Comparison of ENCODE assay signal across 7 mouse cellular contexts in genomic region chr6:121246037-121246361, GRCm38 (mm10). TPM values are rescaled to one million over a fixed set of nuclear protein-coding genes. Genes with fewer than 3 reads are reported as not detected.
A peak's percentile ranks its signal among the peaks of the same experiment; 100 is the strongest.
DNase-seq lines count a peak whose midpoint lies in the region; ATAC-seq and TF ChIP-seq lines count a peak whose summit lies in the region.

No protein-coding gene starts in this region.

- no peak for ATAC-seq in megakaryocyte, adult 5-6 weeks (ENCODE audit: poor library complexity, severe bottlenecking)
- ATAC-seq in erythroid progenitor cell, adult 5-6 weeks (replicated peaks; ENCODE audit: low FRiP score, poor library complexity, severe bottlenecking) = peak; percentile 7; the same call in 1 of the 2 replicates
- peak; percentile 21; the same call in 1 of the 2 replicates for ATAC-seq in limb, embryonic 14.5 days (ENCODE audit: low FRiP score, low read depth)
- peak; percentile 12; the same call in 1 of the 2 replicates for ATAC-seq in stomach, embryonic 16.5 days (ENCODE audit: insufficient read depth, low FRiP score)
- no peak for ATAC-seq in granulocyte monocyte progenitor cell, adult 5-6 weeks (replicated peaks; ENCODE audit: poor library complexity, severe bottlenecking)

- H3K27me3 ChIP-seq in megakaryocyte, embryonic 14.5 days (replicated peaks) = no peaks in the 10 kb centered on the region
- no peaks in the 10 kb centered on the region for H3K27me3 ChIP-seq in limb, embryonic 14.5 days (ENCODE audit: control insufficient read depth, insufficient read depth, low read length)
- H3K27me3 ChIP-seq in stomach, embryonic 16.5 days (ENCODE audit: control insufficient read depth, insufficient read depth, low read length) = no peaks in the 10 kb centered on the region

- H3K36me3 ChIP-seq in megakaryocyte, embryonic 14.5 days (replicated peaks; ENCODE audit: low read length) = peaks cover 33% of the 10 kb centered on the region
- no peaks in the 10 kb centered on the region for H3K36me3 ChIP-seq in limb, embryonic 14.5 days (ENCODE audit: control insufficient read depth, insufficient read depth, low read length)
- no peaks in the 10 kb centered on the region for H3K36me3 ChIP-seq in stomach, embryonic 16.5 days (ENCODE audit: control insufficient read depth, insufficient read depth, low read length)

- peak overlapping the region; percentile 96 for H3K4me3 ChIP-seq in megakaryocyte, embryonic 14.5 days (replicated peaks)
- H3K4me3 ChIP-seq in limb, embryonic 14.5 days (replicated peaks; ENCODE audit: low read length) = peak overlapping the region; percentile 48
- H3K4me3 ChIP-seq in stomach, embryonic 16.5 days (replicated peaks; ENCODE audit: low read length) = peak overlapping the region; percentile 67

- H3K4me2 ChIP-seq in limb, embryonic 14.5 days (replicated peaks; ENCODE audit: low read depth, low read length, severe bottlenecking) = peak overlapping the region; percentile 55
- peak overlapping the region; percentile 65 for H3K4me2 ChIP-seq in stomach, embryonic 16.5 days (ENCODE audit: low read depth, low read length)

- no peak overlapping the region for H3K27ac ChIP-seq in limb, embryonic 14.5 days (replicated peaks; ENCODE audit: low read depth, low read length)
- H3K27ac ChIP-seq in stomach, embryonic 16.5 days (ENCODE audit: low read length) = no peak overlapping the region

- H3K9ac ChIP-seq in limb, embryonic 14.5 days (ENCODE audit: low read depth, low read length, severe bottlenecking) = peak overlapping the region; percentile 58
- H3K9ac ChIP-seq in stomach, embryonic 16.5 days (ENCODE audit: low read length) = peak overlapping the region; percentile 74

- TF ChIP-seq POLR2A in limb, embryonic 14.5 days (IDR thresholded peaks at IDR 0.05; ENCODE audit: borderline replicate concordance, extremely low read depth, insufficient read depth, insufficient read length) = no peak

- 8% methylated on average over 4 of the region's 4 CpGs for WGBS in limb, embryonic 14.5 days
- WGBS in stomach, embryonic 16.5 days = 5% methylated on average over 4 of the region's 4 CpGs

- DNase-seq in limb, embryonic 14.5 days (ENCODE audit: low spot score) = no peak
- no peak for DNase-seq in cerebellum, adult 18-20 months

- no peaks in the 10 kb centered on the region for H3K9me3 ChIP-seq in megakaryocyte, embryonic 14.5 days
- H3K9me3 ChIP-seq in limb, embryonic 14.5 days (ENCODE audit: control insufficient read depth, low read length) = no peaks in the 10 kb centered on the region
- no peaks in the 10 kb centered on the region for H3K9me3 ChIP-seq in stomach, embryonic 16.5 days (replicated peaks; ENCODE audit: control insufficient read depth, low read length)

- H3K4me1 ChIP-seq in megakaryocyte, embryonic 14.5 days = peaks cover 89% of the 10 kb centered on the region
- H3K4me1 ChIP-seq in limb, embryonic 14.5 days (ENCODE audit: control insufficient read depth, insufficient read depth, low read length) = no peaks in the 10 kb centered on the region
- H3K4me1 ChIP-seq in stomach, embryonic 16.5 days (ENCODE audit: control insufficient read depth, insufficient read depth, low read length) = peaks cover 3% of the 10 kb centered on the region; the same call in 1 of the 2 replicates

RNA-seq across cellular contexts. Expression of gene Usp18, which starts 0.3 kb away (rescaled TPM):
- 1.2 TPM in 1 of 2 replicates, not detected in the other for polyA plus RNA-seq in megakaryocyte, embryonic 14.5 days (2012; ENCODE audit: insufficient read depth, low replicate concordance)
- total RNA-seq in megakaryocyte, adult 5-6 weeks (2015) = 25.0 and 26.8 TPM in 2 replicates
- 14.2 and 20.7 TPM in 2 replicates for total RNA-seq in megakaryocyte, adult 5-6 weeks (2017)
- total RNA-seq in erythroid progenitor cell, adult 5-6 weeks (2015; ENCODE audit: low replicate concordance) = 23.1 and 29.3 TPM in 2 replicates
- 19.1 and 26.8 TPM in 2 replicates for total RNA-seq in erythroid progenitor cell, adult 5-6 weeks (2017; ENCODE audit: low replicate concordance)
- 1.0 and 1.1 TPM in 2 replicates for polyA plus RNA-seq in limb, embryonic 14.5 days (2012; rRNA removed)
- 1.5 and 1.8 TPM in 2 replicates for polyA plus RNA-seq in limb, embryonic 14.5 days (2014; fragmentation: Nextera tagmentation; extraction: Ambion mirVana)
- polyA plus RNA-seq in stomach, embryonic 16.5 days (2015; fragmentation: Nextera tagmentation; extraction: Ambion mirVana) = 2.9 and 3.1 TPM in 2 replicates
- total RNA-seq in granulocyte monocyte progenitor cell, adult 5-6 weeks (2014; fragmentation: Nextera tagmentation) = not detected in 2 replicates
- 0.82 and 1.3 TPM in 2 replicates for total RNA-seq in granulocyte monocyte progenitor cell, adult 5-6 weeks (2017)

RNA-seq across cellular contexts. Expression of gene Tuba8, which starts 35.5 kb away (rescaled TPM):
- polyA plus RNA-seq in megakaryocyte, embryonic 14.5 days (2012; ENCODE audit: insufficient read depth, low replicate concordance) = 75.1 and 120 TPM in 2 replicates
- total RNA-seq in megakaryocyte, adult 5-6 weeks (2015) = 5.1 and 6.2 TPM in 2 replicates
- total RNA-seq in megakaryocyte, adult 5-6 weeks (2017) = 5.1 and 5.6 TPM in 2 replicates
- 4.2 and 9.4 TPM in 2 replicates for total RNA-seq in erythroid progenitor cell, adult 5-6 weeks (2015; ENCODE audit: low replicate concordance)
- total RNA-seq in erythroid progenitor cell, adult 5-6 weeks (2017; ENCODE audit: low replicate concordance) = 2.1 and 5.6 TPM in 2 replicates
- 0.77 and 0.83 TPM in 2 replicates for polyA plus RNA-seq in limb, embryonic 14.5 days (2012; rRNA removed)
- polyA plus RNA-seq in limb, embryonic 14.5 days (2014; fragmentation: Nextera tagmentation; extraction: Ambion mirVana) = 4.4 and 4.7 TPM in 2 replicates
- polyA plus RNA-seq in stomach, embryonic 16.5 days (2015; fragmentation: Nextera tagmentation; extraction: Ambion mirVana) = 0.74 and 0.81 TPM in 2 replicates
- total RNA-seq in granulocyte monocyte progenitor cell, adult 5-6 weeks (2014; fragmentation: Nextera tagmentation) = 9.3 and 12.8 TPM in 2 replicates
- total RNA-seq in granulocyte monocyte progenitor cell, adult 5-6 weeks (2017) = 27.8 and 28.4 TPM in 2 replicates

RNA-seq across cellular contexts. Expression of gene Slc6a13, which starts 54.0 kb away (rescaled TPM):
- 2.5 TPM in 1 of 2 replicates, not detected in the other for polyA plus RNA-seq in megakaryocyte, embryonic 14.5 days (2012; ENCODE audit: insufficient read depth, low replicate concordance)
- 1.0 and 1.7 TPM in 2 replicates for total RNA-seq in megakaryocyte, adult 5-6 weeks (2015)
- total RNA-seq in megakaryocyte, adult 5-6 weeks (2017) = 1.2 and 3.3 TPM in 2 replicates
- 2.2 TPM in 1 of 2 replicates, not detected in the other for total RNA-seq in erythroid progenitor cell, adult 5-6 weeks (2015; ENCODE audit: low replicate concordance)
- 3.3 TPM in 1 of 2 replicates, not detected in the other for total RNA-seq in erythroid progenitor cell, adult 5-6 weeks (2017; ENCODE audit: low replicate concordance)
- polyA plus RNA-seq in limb, embryonic 14.5 days (2012; rRNA removed) = 3.2 and 3.3 TPM in 2 replicates
- polyA plus RNA-seq in limb, embryonic 14.5 days (2014; fragmentation: Nextera tagmentation; extraction: Ambion mirVana) = 2.4 and 2.6 TPM in 2 replicates
- 2.0 and 2.9 TPM in 2 replicates for polyA plus RNA-seq in stomach, embryonic 16.5 days (2015; fragmentation: Nextera tagmentation; extraction: Ambion mirVana)
- total RNA-seq in granulocyte monocyte progenitor cell, adult 5-6 weeks (2014; fragmentation: Nextera tagmentation) = 5.6 and 5.9 TPM in 2 replicates
- total RNA-seq in granulocyte monocyte progenitor cell, adult 5-6 weeks (2017) = 2.4 and 3.9 TPM in 2 replicates

Comparison
In these comparisons a context has a peak if more than half of its experiments do, and no peak if none do; other contexts are left out.
1. ATAC-seq: peak in erythroid progenitor cell, adult 5-6 weeks (single experiment), limb, embryonic 14.5 days (single experiment) and stomach, embryonic 16.5 days (single experiment); none in megakaryocyte, adult 5-6 weeks (single experiment) and granulocyte monocyte progenitor cell, adult 5-6 weeks (single experiment).
2. RNA of gene Usp18, which starts 0.3 kb away (total RNA-seq): 19.1 to 29.3 TPM in erythroid progenitor cell, adult 5-6 weeks and 14.2 to 26.8 TPM in megakaryocyte, adult 5-6 weeks; 0.82 to 1.3 TPM in granulocyte monocyte progenitor cell, adult 5-6 weeks; every median in the first group is over 4 times any median in the second.
3. Peak in every context shown above with its lines, with median percentiles within 50 percentile points of each other: H3K4me3 ChIP-seq.